Mouse (Mus musculus) C2C12 (cell line): ENCODE data around the gene Spred2.

Source experiments
- MYOG ChIP-seq: IDR thresholded peaks from one replicate; pipeline ENCODE4 v1.6.1; 2011; ENCODE audit not compliant: control insufficient read depth, insufficient read length; ENCODE audit errors: extremely low read depth
- USF1 ChIP-seq: IDR thresholded peaks from one replicate; pipeline ENCODE4 v1.6.1; 2011; ENCODE audit warnings: low read depth, mild to moderate bottlenecking, control low read depth, moderate library complexity

- TF ChIP-seq MYOG: no peak
- TF ChIP-seq USF1: no peak
Measured at GRCm38 (mm10) chr11:20043256-20043655, 119.1 kb downstream of the Spred2 start.
